Mouse (Mus musculus) kidney, embryonic 14.5 days (tissue): Measurements from ENCODE around the gene Taf4. TPM values are rescaled to one million over a fixed set of nuclear protein-coding genes. Genes with fewer than 3 reads are reported as not detected.

Experiments used
- ATAC-seq: fragments of 200-750 bp; cut with Nextera tagmentation; 2 replicates; pipeline ENCODE4 v1.8.0; 2017; ENCODE audit warnings: moderate number of reproducible peaks, mild to moderate bottlenecking, moderate TSS enrichment, moderate library complexity; ENCODE audit not compliant: low FRiP score, low TSS enrichment
- H3K27ac ChIP-seq: fragments of 300-500 bp; sonication (generic); 2 replicates; pipeline ENCODE4 v1.5.1; 2014; ENCODE audit warnings: low read depth, mild to moderate bottlenecking, low read length, moderate library complexity, mixed read lengths
- H3K27me3 ChIP-seq: fragments of 300-500 bp; sonication (generic); 2 replicates; pipeline ENCODE4 v1.6.1; 2014; ENCODE audit warnings: mild to moderate bottlenecking, low read length; ENCODE audit not compliant: control insufficient read depth, insufficient read depth
- H3K36me3 ChIP-seq: fragments of 300-500 bp; sonication (generic); 2 replicates; pipeline ENCODE4 v1.6.1; 2014; ENCODE audit warnings: low read length, mixed read lengths; ENCODE audit not compliant: control insufficient read depth, insufficient read depth
- H3K4me1 ChIP-seq: fragments of 300-500 bp; sonication (generic); 2 replicates; pipeline ENCODE4 v1.6.1; 2014; ENCODE audit warnings: low read length, mixed read lengths; ENCODE audit not compliant: control insufficient read depth, insufficient read depth
- H3K4me2 ChIP-seq: fragments of 300-500 bp; sonication (generic); replicated peaks from 2 replicates; pipeline ENCODE4 v1.6.1; 2014; ENCODE audit warnings: low read depth, mild to moderate bottlenecking, low read length
- H3K4me3 ChIP-seq: fragments of 300-500 bp; sonication (generic); 2 replicates; pipeline ENCODE4 v1.5.1; 2014; ENCODE audit warnings: mild to moderate bottlenecking, low read length
- H3K9ac ChIP-seq: fragments of 300-500 bp; sonication (generic); 2 replicates; pipeline ENCODE4 v1.6.1; 2014; ENCODE audit warnings: low read depth, mild to moderate bottlenecking, low read length, moderate library complexity
- H3K9me3 ChIP-seq: fragments of 300-500 bp; sonication (generic); 2 replicates; pipeline ENCODE4 v1.6.1; 2016; ENCODE audit warnings: low read length; ENCODE audit not compliant: control insufficient read depth
- WGBS: fragments of 180-500 bp; shearing (Covaris S2); extraction: QIAGEN DNeasy Blood & Tissue Kit; methylation state at CpG from one replicate; pipeline ENCODE4 v1.1.7; 2014; 5-methylcytosine and 5-hydroxymethylcytosine counted together
- polyA plus RNA-seq: library from polyadenylated mRNA; unstranded; fragments of >200 nt; fragmentation: Nextera tagmentation; extraction: Ambion mirVana; gene quantifications from 2 replicates; pipeline ENCODE4 v1.2.1, GENCODE M21; 2014

Taf4 gene
- polyA plus RNA-seq, 1 experiment from 2014 or later: 6.0 TPM

DNA sequence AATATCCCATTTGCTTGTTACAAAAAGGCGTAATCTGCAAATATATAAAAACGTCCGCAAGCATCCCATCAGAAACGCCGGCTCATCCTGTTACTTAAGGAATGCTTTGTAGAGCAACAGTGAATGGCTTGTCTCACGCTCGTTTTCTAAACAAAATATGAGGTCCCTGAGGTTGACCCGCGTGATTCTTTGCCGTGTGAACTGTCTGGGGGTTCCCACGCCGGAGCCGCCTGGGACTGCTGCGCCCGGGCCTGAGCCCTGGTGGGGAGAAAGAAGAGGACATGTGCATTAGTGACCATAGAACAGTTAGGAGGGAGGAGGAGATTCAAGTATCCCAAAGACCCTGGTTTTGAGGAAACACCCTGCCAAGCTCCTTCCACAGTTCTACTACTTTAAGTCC lies 63.1 kb downstream of the Taf4 start:
- WGBS: 68% methylated on average over 15 of the region's 15 CpGs
- H3K4me2 ChIP-seq: no peak overlapping the region
- no peak overlapping the region for H3K4me3 ChIP-seq
- H3K4me1 ChIP-seq: peaks cover 7% of the 10 kb centered on the region; the same call in 1 of the 2 replicates
- no peaks in the 10 kb centered on the region for H3K9me3 ChIP-seq
- H3K36me3 ChIP-seq: peaks cover 44% of the 10 kb centered on the region; the same call in 1 of the 2 replicates
- no peaks in the 10 kb centered on the region for H3K27me3 ChIP-seq
- no peak overlapping the region for H3K27ac ChIP-seq
- no peak overlapping the region for H3K9ac ChIP-seq
- ATAC-seq: no peak

DNA sequence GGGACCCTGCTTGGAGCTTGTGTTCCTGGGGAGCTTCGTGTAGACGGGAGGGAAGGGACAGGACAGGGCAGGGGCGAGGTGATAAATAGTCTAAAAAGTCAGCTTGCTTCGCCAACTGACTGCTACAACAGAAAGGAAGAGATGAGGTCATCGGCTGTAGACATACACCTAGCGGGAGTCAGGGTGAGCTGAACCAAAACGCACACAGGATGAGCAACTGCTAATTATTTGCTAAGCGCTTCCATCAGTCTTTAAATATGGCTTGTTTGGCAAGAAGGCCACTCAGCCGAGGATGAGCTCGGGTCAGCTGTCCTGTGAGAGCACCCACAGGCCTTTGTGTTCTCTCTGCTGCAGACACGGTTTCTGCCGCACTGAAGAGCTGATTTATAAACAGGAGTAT lies 63.5 kb downstream of the Taf4 start:
- H3K27me3 ChIP-seq: no peaks in the 10 kb centered on the region
- peaks cover 42% of the 10 kb centered on the region; the same call in 1 of the 2 replicates for H3K36me3 ChIP-seq
- peaks cover 7% of the 10 kb centered on the region; the same call in 1 of the 2 replicates for H3K4me1 ChIP-seq
- H3K9ac ChIP-seq: no peak overlapping the region
- ATAC-seq: peak; percentile 51; the same call in 1 of the 2 replicates
- WGBS: 23% methylated on average over 12 of the region's 12 CpGs
- no peaks in the 10 kb centered on the region for H3K9me3 ChIP-seq
- H3K4me3 ChIP-seq: no peak overlapping the region
- no peak overlapping the region for H3K27ac ChIP-seq
- H3K4me2 ChIP-seq: no peak overlapping the region

DNA sequence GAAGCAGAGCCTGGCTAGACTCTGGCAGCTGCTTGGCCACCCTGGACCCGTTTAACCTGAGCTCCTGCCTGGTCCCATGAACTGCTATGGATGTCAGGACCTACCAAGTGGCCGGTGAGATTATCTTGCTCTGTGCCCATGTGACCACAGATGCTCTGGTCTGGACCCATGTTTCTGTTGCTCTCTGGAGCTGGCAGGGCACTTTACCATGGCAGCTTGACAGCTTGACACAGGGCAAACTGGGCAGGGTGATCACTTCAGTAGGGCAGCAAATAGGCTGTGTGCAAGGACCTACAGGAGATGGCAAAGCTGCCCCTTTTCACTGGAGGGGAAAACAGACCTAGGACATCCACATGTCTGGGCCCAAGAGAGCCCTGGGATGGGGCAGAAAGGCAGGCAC lies 79.5 kb downstream of the Taf4 start:
- Histone ChIP-seq H3K9me3 (no peaks in the 10 kb centered on the region), H3K9ac (no peak overlapping the region), H3K4me2 (no peak overlapping the region), H3K27me3 (no peaks in the 10 kb centered on the region), H3K27ac (no peak overlapping the region), H3K36me3 (0 out of 2 replicates have a peak, but pooled peaks cover 3% of the 10 kb centered on the region), H3K4me1 (no peaks in the 10 kb centered on the region), H3K4me3 (no peak overlapping the region)
- 83% methylated on average over 2 of the region's 2 CpGs for WGBS
- ATAC-seq: no peak

DNA sequence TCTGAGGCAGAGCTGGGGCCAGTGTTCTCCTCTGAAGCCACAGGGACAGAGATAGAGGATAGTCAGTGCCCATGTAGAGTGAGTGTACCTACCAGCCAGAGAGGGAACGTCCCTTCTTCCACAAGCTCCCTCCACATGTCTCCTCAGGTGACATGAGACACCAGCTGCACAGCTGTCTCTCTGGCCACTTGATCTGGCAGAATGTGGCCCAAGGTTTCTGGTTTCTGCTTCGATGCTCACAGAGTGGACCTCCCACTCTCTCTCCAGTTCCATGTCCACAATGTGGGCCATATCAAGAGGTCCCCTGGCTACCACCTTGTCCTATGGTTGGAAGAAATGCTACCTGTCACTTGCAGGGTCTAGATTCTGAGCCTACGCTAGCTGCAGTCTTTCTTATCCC lies 85.4 kb downstream of the Taf4 start:
- Histone ChIP-seq H3K4me3 (no peak overlapping the region), H3K36me3 (0 out of 2 replicates have a peak, but pooled peaks cover 5% of the 10 kb centered on the region), H3K9ac (no peak overlapping the region), H3K27me3 (no peaks in the 10 kb centered on the region), H3K27ac (no peak overlapping the region), H3K4me1 (no peaks in the 10 kb centered on the region), H3K4me2 (no peak overlapping the region), H3K9me3 (no peaks in the 10 kb centered on the region)
- peak; percentile 51 for ATAC-seq
- 41% methylated on average over 3 of the region's 3 CpGs for WGBS

DNA sequence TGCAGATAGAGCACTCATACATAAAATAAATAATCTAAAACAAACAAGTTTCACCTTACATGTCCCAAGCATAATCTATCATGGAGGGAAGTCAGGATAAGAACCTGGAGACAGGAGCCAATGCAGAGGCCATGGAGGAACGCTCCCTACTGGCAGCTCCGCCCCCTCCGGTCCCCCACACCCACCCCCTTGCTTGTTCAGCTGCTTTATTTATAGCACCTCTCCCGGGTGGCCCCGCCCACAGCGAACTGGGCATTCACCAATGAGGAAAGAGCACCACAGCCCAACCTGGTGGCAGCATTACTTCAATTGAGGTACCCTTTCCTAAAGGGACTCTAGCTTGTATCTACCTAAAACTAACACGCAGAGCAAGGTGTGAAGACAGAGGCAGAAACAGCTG lies 91.9 kb downstream of the Taf4 start:
- no peak overlapping the region for H3K4me3 ChIP-seq
- no peaks in the 10 kb centered on the region for H3K27me3 ChIP-seq
- no peak overlapping the region for H3K9ac ChIP-seq
- 33% methylated on average over 7 of the region's 7 CpGs for WGBS
- ATAC-seq: no peak
- 0 out of 2 replicates have a peak, but pooled peaks cover 3% of the 10 kb centered on the region for H3K36me3 ChIP-seq
- H3K4me2 ChIP-seq: no peak overlapping the region
- H3K27ac ChIP-seq: no peak overlapping the region
- H3K9me3 ChIP-seq: no peaks in the 10 kb centered on the region
- no peaks in the 10 kb centered on the region for H3K4me1 ChIP-seq

DNA sequence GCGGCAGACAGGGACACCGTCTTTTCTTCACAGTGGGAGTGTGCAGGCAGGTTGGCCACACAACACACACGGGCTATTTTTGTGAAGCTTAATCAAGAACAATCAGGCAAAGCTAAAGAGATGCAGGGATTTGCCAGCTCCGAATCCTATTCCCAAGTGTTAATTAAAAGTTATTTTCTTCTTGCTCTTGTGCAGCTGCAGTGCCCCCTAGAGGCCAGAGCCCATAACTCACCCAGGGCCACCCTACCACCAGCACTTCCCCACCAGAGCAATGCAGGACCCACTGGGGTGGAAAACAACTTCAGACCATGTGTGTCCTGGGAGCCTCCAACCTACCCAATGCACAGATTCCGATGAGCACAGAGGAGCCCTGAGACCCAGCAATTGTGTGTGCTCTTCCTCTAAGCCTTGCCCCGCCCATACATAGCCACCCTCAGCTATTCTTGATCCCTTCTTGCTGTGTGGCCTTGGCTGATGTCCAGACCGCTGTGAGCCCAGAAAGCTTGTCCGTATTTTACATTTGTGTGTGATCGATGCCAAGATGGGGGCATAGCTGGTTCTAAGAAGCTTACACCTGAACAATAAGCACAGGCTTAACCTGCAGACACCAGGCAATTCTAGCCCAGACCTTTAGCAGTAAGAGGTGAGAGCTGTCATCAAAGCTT lies 98.8 kb downstream of the Taf4 start:
- H3K4me3 ChIP-seq: no peak overlapping the region
- H3K27me3 ChIP-seq: no peaks in the 10 kb centered on the region
- H3K4me1 ChIP-seq: no peaks in the 10 kb centered on the region
- H3K27ac ChIP-seq: no peak overlapping the region
- H3K4me2 ChIP-seq: no peak overlapping the region
- 77% methylated on average over 9 of the region's 9 CpGs for WGBS
- no peak for ATAC-seq
- no peaks in the 10 kb centered on the region for H3K36me3 ChIP-seq
- no peaks in the 10 kb centered on the region for H3K9me3 ChIP-seq
- H3K9ac ChIP-seq: no peak overlapping the region

DNA sequence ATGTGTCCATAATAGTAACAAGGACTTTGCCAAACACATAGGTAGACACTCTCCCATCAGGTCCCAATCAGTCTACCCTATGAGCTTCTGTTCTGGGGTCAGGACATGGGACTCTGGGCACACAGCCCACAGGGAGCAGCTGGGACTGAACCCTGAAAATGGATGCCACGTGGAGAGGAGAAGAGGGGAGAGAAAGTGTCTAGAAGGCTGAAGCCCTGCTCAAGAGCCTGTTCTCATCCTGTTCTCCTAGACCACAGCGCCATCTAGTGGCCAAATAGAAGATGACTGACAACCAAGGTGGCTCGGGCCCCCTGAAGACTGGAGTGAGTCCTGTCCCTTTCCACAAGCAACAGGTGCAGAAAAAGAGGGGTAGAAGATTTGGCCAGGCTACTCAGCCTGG lies 101.3 kb downstream of the Taf4 start:
- Histone ChIP-seq H3K4me2 (no peak overlapping the region), H3K4me1 (no peaks in the 10 kb centered on the region), H3K27ac (no peak overlapping the region), H3K36me3 (no peaks in the 10 kb centered on the region), H3K27me3 (no peaks in the 10 kb centered on the region), H3K9me3 (no peaks in the 10 kb centered on the region), H3K4me3 (no peak overlapping the region), H3K9ac (no peak overlapping the region)
- 0 out of 2 replicates have a peak, but pooled peaks have one; percentile 20 for ATAC-seq
- WGBS: 0% methylated on average over 3 of the region's 3 CpGs

DNA sequence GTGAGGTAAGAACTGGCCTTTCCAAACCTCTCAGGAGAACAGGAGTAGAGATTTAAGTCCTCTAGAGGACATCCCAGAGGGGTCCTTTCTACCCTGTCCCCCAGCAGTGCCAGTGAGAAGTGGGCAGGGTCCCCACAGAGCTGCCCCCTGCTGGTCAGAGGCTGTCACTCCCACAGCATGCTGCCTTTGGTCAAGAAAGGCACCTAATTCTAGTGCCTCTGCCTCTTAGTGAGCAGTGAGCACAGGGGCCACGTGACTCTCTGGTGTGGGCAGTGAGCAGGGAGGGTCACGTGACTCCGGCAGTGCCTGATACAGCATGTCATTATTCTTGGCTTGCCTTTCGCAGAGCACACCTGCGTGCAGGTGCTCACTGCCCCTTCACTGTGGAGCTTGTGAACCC lies 103.1 kb downstream of the Taf4 start:
- peak; percentile 28 for ATAC-seq
- Histone ChIP-seq H3K36me3 (no peaks in the 10 kb centered on the region), H3K27ac (no peak overlapping the region), H3K27me3 (no peaks in the 10 kb centered on the region), H3K4me2 (no peak overlapping the region), H3K9me3 (no peaks in the 10 kb centered on the region), H3K4me1 (no peaks in the 10 kb centered on the region), H3K4me3 (no peak overlapping the region), H3K9ac (no peak overlapping the region)
- 48% methylated on average over 5 of the region's 5 CpGs for WGBS

DNA sequence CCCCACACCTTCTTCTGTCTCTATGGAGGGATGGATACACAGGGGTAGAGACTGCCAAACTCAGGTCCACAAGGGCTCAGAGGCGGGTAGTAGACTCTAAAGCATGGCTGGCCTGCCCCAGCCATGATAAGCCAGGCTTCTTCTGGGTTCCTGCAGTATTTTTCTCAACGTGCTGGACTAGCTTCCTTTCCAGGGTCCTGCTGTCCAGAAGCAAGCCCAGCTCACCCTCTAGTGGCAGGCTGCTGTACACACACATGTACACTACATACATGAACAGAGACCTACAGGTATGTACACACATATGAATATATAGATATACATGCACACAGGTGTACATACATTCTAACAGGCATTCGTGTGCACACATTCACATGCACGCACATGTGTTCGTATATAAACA lies 103.7 kb downstream of the Taf4 start:
- Histone ChIP-seq H3K27me3 (no peaks in the 10 kb centered on the region), H3K4me2 (no peak overlapping the region), H3K9me3 (no peaks in the 10 kb centered on the region), H3K4me3 (no peak overlapping the region), H3K4me1 (no peaks in the 10 kb centered on the region), H3K9ac (no peak overlapping the region), H3K36me3 (no peaks in the 10 kb centered on the region), H3K27ac (no peak overlapping the region)
- 64% methylated on average over 5 of the region's 5 CpGs for WGBS
- peak; percentile 26; the same call in 1 of the 2 replicates for ATAC-seq
